Mouse (Mus musculus): ENCODE measurements around the gene Fam24a. TPM values are rescaled to one million over a fixed set of nuclear protein-coding genes. Genes with fewer than 3 reads are reported as not detected.

Gene Fam24a
- total and polyA plus RNA-seq, 3 experiments, result not detected

GRCm38 (mm10) chr7:131345856-131346541 lies 12.3 kb downstream of the Fam24a start:
- Histone ChIP-seq H3K9me3 (replicated peaks; ENCODE audit: insufficient read depth, low read length) (no peaks in the 10 kb centered on the region), H3K9ac (ENCODE audit: control insufficient read depth, low read depth, low read length, poor library complexity, severe bottlenecking) (no peak overlapping the region), H3K4me3 (ENCODE audit: control insufficient read depth in 1 of 2, insufficient read depth in 1 of 2, low read depth in 2 of 2, low read length in 2 of 2) (no peak overlapping the region), H3K27ac (ENCODE audit: control insufficient read depth, low read depth, low read length) (no peak overlapping the region), H3K36me3 (ENCODE audit: control insufficient read depth in 1 of 2, insufficient read depth in 2 of 2, low read length in 2 of 2) (peaks cover 0 to 20% of the 10 kb centered on the region in 2 experiments; a peak in 2 of 4 replicates), H3K27me3 (ENCODE audit: control insufficient read depth in 1 of 2, insufficient read depth in 2 of 2, low read length in 2 of 2) (no peaks in the 10 kb centered on the region), H3K4me1 (ENCODE audit: control insufficient read depth in 1 of 2, insufficient read depth in 2 of 2, low read length in 2 of 2) (no peaks in the 10 kb centered on the region), H3K79me2 (ENCODE audit: control insufficient read depth, insufficient read depth, low read length, poor library complexity) (no peaks in the 10 kb centered on the region)
- TF ChIP-seq RAD21 (IDR thresholded peaks at IDR 0.05; ENCODE audit: low read depth, low read length), result no peak
- DNase-seq (ENCODE audit: low read depth, low spot score), result no peak

DNA sequence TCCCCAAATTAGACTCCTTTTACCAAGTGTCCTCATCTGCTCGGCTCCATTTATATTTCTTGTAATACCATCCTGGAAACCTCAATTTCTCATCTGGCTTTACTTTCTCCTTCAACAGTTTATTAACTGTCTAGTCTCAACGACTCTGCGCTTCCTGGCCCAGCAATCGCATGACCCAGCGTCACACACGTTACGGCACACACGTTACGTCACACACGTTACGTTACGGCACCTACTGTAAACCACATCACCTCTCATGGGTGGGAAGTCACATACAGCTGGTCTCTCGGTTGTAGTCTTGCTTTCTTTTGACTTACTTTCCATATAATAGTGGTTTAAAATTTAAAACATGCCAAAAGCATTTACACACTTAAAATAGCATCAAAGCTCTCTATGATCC lies 22.4 kb downstream of the Fam24a start:
- Histone ChIP-seq H3K9me3 (replicated peaks; ENCODE audit: insufficient read depth, low read length) (no peaks in the 10 kb centered on the region), H3K4me3 (ENCODE audit: control insufficient read depth in 1 of 2, insufficient read depth in 1 of 2, low read depth in 2 of 2, low read length in 2 of 2) (no peak overlapping the region), H3K79me2 (ENCODE audit: control insufficient read depth, insufficient read depth, low read length, poor library complexity) (peaks cover 3% of the 10 kb centered on the region; the same call in 1 of the 2 replicates), H3K4me1 (ENCODE audit: control insufficient read depth in 1 of 2, insufficient read depth in 2 of 2, low read length in 2 of 2) (peaks cover under 1 to 3% of the 10 kb centered on the region in 2 experiments; a peak in 2 of 4 replicates), H3K36me3 (ENCODE audit: control insufficient read depth in 1 of 2, insufficient read depth in 2 of 2, low read length in 2 of 2) (peaks cover 8 to 15% of the 10 kb centered on the region in 2 experiments), H3K9ac (ENCODE audit: control insufficient read depth, low read depth, low read length, poor library complexity, severe bottlenecking) (no peak overlapping the region), H3K27me3 (ENCODE audit: control insufficient read depth in 1 of 2, insufficient read depth in 2 of 2, low read length in 2 of 2) (no peaks in the 10 kb centered on the region), H3K27ac (ENCODE audit: control insufficient read depth, low read depth, low read length) (no peak overlapping the region)
- TF ChIP-seq CHD2 (IDR thresholded peaks at IDR 0.05; ENCODE audit: low read length), result no peak
- TF ChIP-seq GATA1 (IDR thresholded peaks at IDR 0.05; ENCODE audit: low read depth, low read length), result no peak
- no peak for TF ChIP-seq NELFE (IDR thresholded peaks at IDR 0.05; ENCODE audit: low read depth, low read length)
- TF ChIP-seq ZC3H11A (IDR thresholded peaks at IDR 0.05; ENCODE audit: low read depth, low read length), result no peak
- TF ChIP-seq TAL1 (IDR thresholded peaks at IDR 0.05; ENCODE audit: low read length), result no peak
- no peak for TF ChIP-seq MEF2A (IDR thresholded peaks at IDR 0.05; ENCODE audit: extremely low read depth, insufficient replicate concordance, low read depth, low read length, poor library complexity, severe bottlenecking)
- TF ChIP-seq RCOR1 (IDR thresholded peaks at IDR 0.05; ENCODE audit: low read depth, low read length), result no peak
- TF ChIP-seq MAX (IDR thresholded peaks at IDR 0.05; ENCODE audit: low read length), result no peak
- TF ChIP-seq MYB (IDR thresholded peaks at IDR 0.05; ENCODE audit: low read depth, low read length), result no peak
- TF ChIP-seq MAZ (IDR thresholded peaks at IDR 0.05; ENCODE audit: low read depth, low read length), result no peak
- no peak for DNase-seq (ENCODE audit: low read depth, low spot score)

GRCm38 (mm10) chr7:131362269-131362614 lies 28.6 kb downstream of the Fam24a start:
- Histone ChIP-seq H3K9me3 (replicated peaks; ENCODE audit: insufficient read depth, low read length) (no peaks in the 10 kb centered on the region), H3K27ac (ENCODE audit: control insufficient read depth, low read depth, low read length) (peak overlapping the region; percentile 83), H3K27me3 (ENCODE audit: control insufficient read depth in 1 of 2, insufficient read depth in 2 of 2, low read length in 2 of 2) (no peaks in the 10 kb centered on the region), H3K36me3 (ENCODE audit: control insufficient read depth in 1 of 2, insufficient read depth in 2 of 2, low read length in 2 of 2) (peaks cover 6 to 14% of the 10 kb centered on the region in 2 experiments), H3K79me2 (ENCODE audit: control insufficient read depth, insufficient read depth, low read length, poor library complexity) (peaks cover 15% of the 10 kb centered on the region), H3K4me1 (ENCODE audit: control insufficient read depth in 1 of 2, insufficient read depth in 2 of 2, low read length in 2 of 2) (peaks cover 3 to 9% of the 10 kb centered on the region in 2 experiments), H3K9ac (ENCODE audit: control insufficient read depth, low read depth, low read length, poor library complexity, severe bottlenecking) (peak overlapping the region; percentile 99), H3K4me3 (ENCODE audit: control insufficient read depth in 1 of 2, insufficient read depth in 1 of 2, low read depth in 2 of 2, low read length in 2 of 2) (peak overlapping the region; percentile 67 to 99)
- DNase-seq (ENCODE audit: low read depth, low spot score), result no peak
- TF ChIP-seq UBTF (IDR thresholded peaks at IDR 0.05; ENCODE audit: borderline replicate concordance, insufficient read depth, low read depth, low read length) (peak; percentile 48; the same call in 1 of the 2 replicates), POLR2A (IDR thresholded peaks at IDR 0.05; ENCODE audit: control insufficient read depth in 1 of 2, insufficient read depth in 1 of 2, low read depth in 1 of 2, low read length in 2 of 2, poor library complexity in 1 of 2) (peak in 1 of 2 experiments; percentile 2; a peak in 1 of 4 replicates), CTCF (IDR thresholded peaks at IDR 0.05 in 2 of 3, conservative IDR thresholded peaks at IDR 0.05 in 1 of 3; ENCODE audit: control insufficient read depth in 1 of 3, insufficient read depth in 1 of 3, low read depth in 2 of 3, low read length in 3 of 3, poor library complexity in 1 of 3, severe bottlenecking in 1 of 3) (no peak)

Measured in MEL (cell line).